Mouse (Mus musculus) frontal cortex, postnatal 25 days (tissue): ENCODE results near the gene Mapkapk5.

ENCODE experiments used
- DNase-seq, 2 experiments: peaks; one replicate each; pipeline ENCODE4 v3.0.0; 2022; ENCODE audit warnings: low spot score in 2 of 2

Mapkapk5 gene

DNA sequence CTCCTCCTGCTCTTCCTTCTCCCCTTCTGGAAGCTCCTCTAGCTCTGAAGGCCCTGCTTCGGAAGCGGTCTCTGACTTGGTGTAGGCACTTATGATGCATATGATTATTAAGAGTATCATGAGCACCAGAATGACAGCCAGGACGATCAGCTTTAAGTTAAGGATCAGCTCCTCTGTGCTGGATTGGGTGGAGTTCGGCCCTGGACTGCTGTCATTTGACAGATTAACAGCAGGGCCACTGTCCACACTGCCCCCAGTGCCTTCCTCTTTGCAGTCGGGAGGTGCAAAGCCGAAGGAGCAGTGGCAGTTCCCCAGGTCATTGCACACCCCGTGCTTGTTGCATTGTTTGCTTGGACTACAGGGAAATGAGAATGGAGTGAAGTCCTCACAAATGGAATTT, 45.0 kb downstream of the Mapkapk5 start:
- DNase-seq, result no peak

GRCm38 (mm10) chr5:121493305-121493704, 52.4 kb downstream of the Mapkapk5 start:
- peak; percentile 21 to 42 for DNase-seq

- DNase-seq, result no peak
These were observed 60.9 kb downstream of the Mapkapk5 start for GRCm38 (mm10) chr5:121484801-121485200.

- DNase-seq, result no peak
These were observed 68.0 kb downstream of the Mapkapk5 start for GRCm38 (mm10) chr5:121477680-121478079.

DNA sequence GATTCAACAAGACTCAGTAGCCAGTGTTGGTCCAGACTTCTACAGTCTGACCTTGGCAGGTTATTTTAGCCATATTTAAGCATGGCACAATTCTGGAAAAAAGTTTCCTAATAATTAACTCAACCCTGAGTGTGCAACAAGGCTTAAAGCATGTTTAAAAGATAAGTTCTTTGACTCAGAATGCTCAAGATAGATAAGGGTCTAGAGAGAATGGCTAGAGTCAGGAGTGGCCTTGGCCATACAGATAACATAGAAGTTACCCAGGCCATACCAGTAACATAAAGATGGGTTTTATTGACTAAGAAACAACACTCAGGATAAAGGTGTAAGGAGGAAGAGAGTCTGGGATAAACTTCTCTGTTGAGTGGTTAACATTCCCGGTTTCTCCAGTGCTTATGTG, 69.7 kb downstream of the Mapkapk5 start:
- DNase-seq, result no peak
